Mouse (Mus musculus) ES-E14 (cell line): Measurements from ENCODE around the gene Nap1l5.

Source experiments
- ZC3H11A ChIP-seq: IDR thresholded peaks from 2 replicates; pipeline ENCODE4 v1.6.1; 2012; ENCODE audit warnings: low read depth, mild to moderate bottlenecking, inconsistent platforms, low read length, borderline replicate concordance
- ZNF384 ChIP-seq: IDR thresholded peaks from 2 replicates; pipeline ENCODE4 v1.6.1; 2012; ENCODE audit warnings: low read depth, low read length, inconsistent platforms

DNA sequence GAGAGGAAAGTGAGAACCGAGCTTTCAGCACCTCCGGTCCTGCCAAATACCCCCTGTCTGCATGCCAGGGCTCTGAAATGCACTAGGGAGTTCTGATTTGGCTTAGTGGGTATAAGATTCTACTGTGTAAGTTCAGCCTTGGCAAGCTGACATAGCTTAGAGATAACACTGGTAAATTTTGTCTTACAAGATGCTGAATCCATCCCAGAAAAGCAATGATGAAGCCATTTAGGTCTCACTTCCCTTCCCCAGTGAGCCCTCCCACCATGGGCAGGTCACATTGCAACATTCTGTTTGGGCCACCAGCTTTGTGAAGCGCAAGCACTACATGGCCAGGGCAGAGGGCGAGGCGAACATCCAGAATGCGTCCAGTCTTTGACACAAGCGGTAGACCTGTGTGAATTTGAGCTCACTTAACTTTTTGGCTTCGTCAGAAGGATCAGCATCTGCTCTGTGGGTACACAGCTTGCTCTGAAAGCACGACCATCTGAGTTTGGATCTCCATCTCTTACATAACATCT, 23.1 kb upstream of the Nap1l5 start:
- TF ChIP-seq ZNF384 (no peak), ZC3H11A (no peak)
